Mouse (Mus musculus): Measurements from ENCODE around the gene Psg17. TPM values are rescaled to one million over a fixed set of nuclear protein-coding genes. Genes with fewer than 3 reads are reported as not detected.

Gene Psg17
- not detected in 2 replicates for polyA plus RNA-seq (2015; fragmentation: Nextera tagmentation; extraction: Ambion mirVana)

GRCm38 (mm10) chr7:18821507-18821906 lies at the start of gene Psg17:
Gene Psg17, minus strand, starts transcription at chr7:18821607.

GRCm38 (mm10) chr7:18871031-18871430 lies 49.6 kb upstream of the Psg17 start, which contains the start of gene Pglyrp1:
Gene Pglyrp1, plus strand, starts transcription at chr7:18871331.

GRCm38 (mm10) chr7:18839865-18840264 lies 18.5 kb upstream of the Psg17 start, which contains the start of gene Mill2:
Gene Mill2, plus strand, starts transcription at chr7:18839966.

DNA sequence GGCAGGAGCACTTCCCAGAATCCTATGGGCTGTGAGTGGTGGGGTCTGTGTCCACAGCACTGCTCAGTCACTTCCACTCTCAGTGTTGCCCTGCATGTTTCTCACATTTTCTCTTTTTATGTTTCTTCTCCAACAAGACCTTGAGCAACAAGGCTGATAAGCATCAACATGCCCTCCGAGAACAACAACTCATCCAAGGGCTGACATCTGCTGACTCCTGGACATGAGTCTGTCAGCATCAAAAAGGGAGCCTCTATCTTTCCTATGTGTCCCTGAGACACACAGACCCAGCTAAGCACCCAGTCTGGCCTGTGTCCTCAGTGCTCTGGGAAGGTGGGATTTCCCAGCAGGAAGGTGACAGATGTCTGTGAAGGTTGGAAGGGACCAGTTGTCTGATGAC lies 23.0 kb downstream of the Psg17 start, which contains the start of gene Psg19:
Psg19 (minus strand) TSS at position 101 of the 400 bp plus-strand sequence.

Other genes with a start within 250 kb of the Psg17 start
- gene Psg23, start 205.1 kb downstream of the Psg17 start, polyA plus RNA-seq (2015; fragmentation: Nextera tagmentation; extraction: Ambion mirVana), result not detected in 2 replicates
- gene Psg21, start 164.9 kb downstream of the Psg17 start, polyA plus RNA-seq (2015; fragmentation: Nextera tagmentation; extraction: Ambion mirVana), result not detected in 2 replicates
- not detected in 2 replicates for gene Psg20, start 135.4 kb downstream of the Psg17 start, polyA plus RNA-seq (2015; fragmentation: Nextera tagmentation; extraction: Ambion mirVana)
- not detected in 2 replicates for gene Psg22, start 103.5 kb downstream of the Psg17 start, polyA plus RNA-seq (2015; fragmentation: Nextera tagmentation; extraction: Ambion mirVana)
- gene Psg19, start 23.1 kb downstream of the Psg17 start, polyA plus RNA-seq (2015; fragmentation: Nextera tagmentation; extraction: Ambion mirVana), result not detected in 2 replicates
- gene Mill2, start 18.4 kb upstream of the Psg17 start, polyA plus RNA-seq (2015; fragmentation: Nextera tagmentation; extraction: Ambion mirVana), result 0.99 and 1.1 TPM in 2 replicates
- 31.9 and 32.6 TPM in 2 replicates for gene Pglyrp1, start 49.7 kb upstream of the Psg17 start, polyA plus RNA-seq (2015; fragmentation: Nextera tagmentation; extraction: Ambion mirVana)
- gene Ccdc61, start 88.8 kb upstream of the Psg17 start, polyA plus RNA-seq (2015; fragmentation: Nextera tagmentation; extraction: Ambion mirVana), result 43.1 and 48.7 TPM in 2 replicates
- 9.7 and 10.6 TPM in 2 replicates for gene Nova2, start 104.3 kb upstream of the Psg17 start, polyA plus RNA-seq (2015; fragmentation: Nextera tagmentation; extraction: Ambion mirVana)
- 0.90 and 1.1 TPM in 2 replicates for gene Nanos2, start 165.8 kb upstream of the Psg17 start, polyA plus RNA-seq (2015; fragmentation: Nextera tagmentation; extraction: Ambion mirVana)
- gene Mypop, start 169.6 kb upstream of the Psg17 start, polyA plus RNA-seq (2015; fragmentation: Nextera tagmentation; extraction: Ambion mirVana), result 12.1 and 12.5 TPM in 2 replicates
- gene Irf2bp1, start 182.4 kb upstream of the Psg17 start, polyA plus RNA-seq (2015; fragmentation: Nextera tagmentation; extraction: Ambion mirVana), result 29.7 and 30.6 TPM in 2 replicates
- gene Foxa3, start 201.9 kb upstream of the Psg17 start, polyA plus RNA-seq (2015; fragmentation: Nextera tagmentation; extraction: Ambion mirVana), result not detected in 2 replicates
- gene Sympk, start 202.8 kb upstream of the Psg17 start, polyA plus RNA-seq (2015; fragmentation: Nextera tagmentation; extraction: Ambion mirVana), result 18.4 and 21.6 TPM in 2 replicates
- 0.35 and 0.36 TPM in 2 replicates for gene Rsph6a, start 233.1 kb upstream of the Psg17 start, polyA plus RNA-seq (2015; fragmentation: Nextera tagmentation; extraction: Ambion mirVana)